Mouse (Mus musculus): ENCODE measurements around the gene Slc4a10. TPM values are rescaled to one million over a fixed set of nuclear protein-coding genes. Genes with fewer than 3 reads are reported as not detected.

The Slc4a10 gene
- polyA plus RNA-seq, 1 experiment, result not detected

GRCm38 (mm10) chr2:62363606-62364005, 317.3 kb downstream of the Slc4a10 start:
- no peak overlapping the region for H3K4me3 ChIP-seq (ENCODE audit: low read depth, low read length)
- no peak overlapping the region for H3K9ac ChIP-seq (ENCODE audit: low read depth, poor library complexity, severe bottlenecking)
- no peaks in the 10 kb centered on the region for H3K27me3 ChIP-seq (ENCODE audit: control insufficient read depth, insufficient read depth, low read length, poor library complexity, severe bottlenecking)
- no peak overlapping the region for H3K27ac ChIP-seq (ENCODE audit: insufficient read depth, low read length)
- H3K36me3 ChIP-seq (ENCODE audit: control insufficient read depth, insufficient read depth, low read length, poor library complexity, severe bottlenecking), result no peaks in the 10 kb centered on the region
- no peak for TF ChIP-seq EP300 (IDR thresholded peaks at IDR 0.05; ENCODE audit: insufficient read depth, low read depth, low read length)
- TF ChIP-seq POLR2A (IDR thresholded peaks at IDR 0.05; ENCODE audit: insufficient read depth, low read length), result no peak
- no peak for TF ChIP-seq CTCF (IDR thresholded peaks at IDR 0.05; ENCODE audit: low read depth, low read length)
- no peaks in the 10 kb centered on the region for H3K9me3 ChIP-seq (replicated peaks; ENCODE audit: control insufficient read depth, insufficient read depth, low read length, poor library complexity, severe bottlenecking)
- H3K4me1 ChIP-seq (ENCODE audit: control insufficient read depth, insufficient read depth, low read length), result no peaks in the 10 kb centered on the region

- no peaks in the 10 kb centered on the region for H3K27me3 ChIP-seq (ENCODE audit: control insufficient read depth, insufficient read depth, low read length, poor library complexity, severe bottlenecking)
- no peak overlapping the region for H3K27ac ChIP-seq (ENCODE audit: insufficient read depth, low read length)
- H3K9ac ChIP-seq (ENCODE audit: low read depth, poor library complexity, severe bottlenecking), result no peak overlapping the region
- no peak for TF ChIP-seq POLR2A (IDR thresholded peaks at IDR 0.05; ENCODE audit: insufficient read depth, low read length)
- TF ChIP-seq CTCF (IDR thresholded peaks at IDR 0.05; ENCODE audit: low read depth, low read length), result no peak
- no peak for TF ChIP-seq EP300 (IDR thresholded peaks at IDR 0.05; ENCODE audit: insufficient read depth, low read depth, low read length)
- H3K4me3 ChIP-seq (ENCODE audit: low read depth, low read length), result no peak overlapping the region
- H3K9me3 ChIP-seq (replicated peaks; ENCODE audit: control insufficient read depth, insufficient read depth, low read length, poor library complexity, severe bottlenecking), result no peaks in the 10 kb centered on the region
- no peaks in the 10 kb centered on the region for H3K36me3 ChIP-seq (ENCODE audit: control insufficient read depth, insufficient read depth, low read length, poor library complexity, severe bottlenecking)
- H3K4me1 ChIP-seq (ENCODE audit: control insufficient read depth, insufficient read depth, low read length), result no peaks in the 10 kb centered on the region
Observed at GRCm38 (mm10) chr2:62368349-62369053, 322.2 kb downstream of the Slc4a10 start.

GRCm38 (mm10) chr2:62370048-62370447, 323.8 kb downstream of the Slc4a10 start:
- Histone ChIP-seq H3K36me3 (ENCODE audit: control insufficient read depth, insufficient read depth, low read length, poor library complexity, severe bottlenecking) (no peaks in the 10 kb centered on the region), H3K9ac (ENCODE audit: low read depth, poor library complexity, severe bottlenecking) (no peak overlapping the region), H3K9me3 (replicated peaks; ENCODE audit: control insufficient read depth, insufficient read depth, low read length, poor library complexity, severe bottlenecking) (no peaks in the 10 kb centered on the region), H3K27me3 (ENCODE audit: control insufficient read depth, insufficient read depth, low read length, poor library complexity, severe bottlenecking) (no peaks in the 10 kb centered on the region), H3K4me3 (ENCODE audit: low read depth, low read length) (no peak overlapping the region), H3K27ac (ENCODE audit: insufficient read depth, low read length) (no peak overlapping the region), H3K4me1 (ENCODE audit: control insufficient read depth, insufficient read depth, low read length) (no peaks in the 10 kb centered on the region)
- TF ChIP-seq CTCF (IDR thresholded peaks at IDR 0.05; ENCODE audit: low read depth, low read length), result no peak
- TF ChIP-seq EP300 (IDR thresholded peaks at IDR 0.05; ENCODE audit: insufficient read depth, low read depth, low read length), result no peak
- TF ChIP-seq POLR2A (IDR thresholded peaks at IDR 0.05; ENCODE audit: insufficient read depth, low read length), result no peak

- no peak overlapping the region for H3K27ac ChIP-seq (ENCODE audit: insufficient read depth, low read length)
- H3K27me3 ChIP-seq (ENCODE audit: control insufficient read depth, insufficient read depth, low read length, poor library complexity, severe bottlenecking), result no peaks in the 10 kb centered on the region
- no peak overlapping the region for H3K9ac ChIP-seq (ENCODE audit: low read depth, poor library complexity, severe bottlenecking)
- no peak overlapping the region for H3K4me3 ChIP-seq (ENCODE audit: low read depth, low read length)
- no peaks in the 10 kb centered on the region for H3K4me1 ChIP-seq (ENCODE audit: control insufficient read depth, insufficient read depth, low read length)
- no peaks in the 10 kb centered on the region for H3K36me3 ChIP-seq (ENCODE audit: control insufficient read depth, insufficient read depth, low read length, poor library complexity, severe bottlenecking)
- no peaks in the 10 kb centered on the region for H3K9me3 ChIP-seq (replicated peaks; ENCODE audit: control insufficient read depth, insufficient read depth, low read length, poor library complexity, severe bottlenecking)
- no peak for TF ChIP-seq EP300 (IDR thresholded peaks at IDR 0.05; ENCODE audit: insufficient read depth, low read depth, low read length)
- no peak for TF ChIP-seq CTCF (IDR thresholded peaks at IDR 0.05; ENCODE audit: low read depth, low read length)
- TF ChIP-seq POLR2A (IDR thresholded peaks at IDR 0.05; ENCODE audit: insufficient read depth, low read length), result no peak
Observed at GRCm38 (mm10) chr2:62373692-62374091, 327.4 kb downstream of the Slc4a10 start.

Other genes with a start within 250 kb of the Slc4a10 start
- gene Tbr1, start 243.5 kb upstream of the Slc4a10 start, polyA plus RNA-seq (2011; ENCODE audit: insufficient read depth, insufficient read length, low read depth, missing spikeins), result not detected in 2 replicates

All from ES-Bruce4 (cell line).